Mouse (Mus musculus) intestine, postnatal 0 days (tissue): Measurements from ENCODE around the gene Otulinl. TPM values are rescaled to one million over a fixed set of nuclear protein-coding genes. Genes with fewer than 3 reads are reported as not detected.
"Not testable (repeated sequence)": the region's sequence is repeated elsewhere in the genome, so short reads cannot be mapped to it uniquely, and the experiment has no call there.

Experiments used
- ATAC-seq: fragments of 200-750 bp; cut with Nextera tagmentation; 2 replicates; pipeline ENCODE4 v1.8.0; 2017; ENCODE audit warnings: mild to moderate bottlenecking, moderate TSS enrichment, moderate library complexity
- H3K27ac ChIP-seq: fragments of 300-500 bp; sonication (generic); 2 replicates; pipeline ENCODE4 v1.5.1; 2014; ENCODE audit warnings: mild to moderate bottlenecking, low read depth, low read length, moderate library complexity
- H3K27me3 ChIP-seq: fragments of 300-500 bp; sonication (generic); replicated peaks from 2 replicates; pipeline ENCODE4 v1.6.1; 2014; ENCODE audit warnings: low read length, mixed read lengths; ENCODE audit not compliant: control insufficient read depth, insufficient read depth
- H3K36me3 ChIP-seq: fragments of 300-500 bp; sonication (generic); 2 replicates; pipeline ENCODE4 v1.6.1; 2014; ENCODE audit warnings: mild to moderate bottlenecking, moderate library complexity; ENCODE audit not compliant: control insufficient read depth, insufficient read depth
- H3K4me1 ChIP-seq: fragments of 300-500 bp; sonication (generic); replicated peaks from 2 replicates; pipeline ENCODE4 v1.6.1; 2014; ENCODE audit warnings: antibody characterized with exemption, low read length, mixed read lengths; ENCODE audit not compliant: control insufficient read depth, insufficient read depth
- H3K4me2 ChIP-seq: fragments of 300-500 bp; sonication (generic); replicated peaks from 2 replicates; pipeline ENCODE4 v1.6.1; 2014; ENCODE audit warnings: low read depth, mild to moderate bottlenecking, moderate library complexity
- H3K4me3 ChIP-seq: fragments of 300-500 bp; sonication (generic); 2 replicates; pipeline ENCODE4 v1.5.1; 2014; ENCODE audit warnings: low read depth, low read length
- H3K9ac ChIP-seq: fragments of 300-500 bp; sonication (generic); 2 replicates; pipeline ENCODE4 v1.6.1; 2014; ENCODE audit warnings: mild to moderate bottlenecking, low read depth, low read length
- H3K9me3 ChIP-seq: fragments of 300-500 bp; sonication (generic); 2 replicates; pipeline ENCODE4 v1.6.1; 2016; ENCODE audit warnings: mixed run types; ENCODE audit not compliant: control insufficient read depth
- CTCF ChIP-seq: sonication (generic); IDR thresholded peaks from 2 replicates; pipeline ENCODE4 v1.5.1; 2016; ENCODE audit warnings: low read depth, mild to moderate bottlenecking, control low read depth, antibody characterized with exemption, moderate library complexity
- WGBS: fragments of 180-500 bp; shearing (Covaris S2); extraction: QIAGEN DNeasy Blood & Tissue Kit; methylation state at CpG from one replicate; pipeline ENCODE4 v1.1.7; 2014; 5-methylcytosine and 5-hydroxymethylcytosine counted together
- polyA plus RNA-seq: library from polyadenylated mRNA; unstranded; fragments of >200 nt; fragmentation: Nextera tagmentation; extraction: Ambion mirVana; gene quantifications from 2 replicates; pipeline ENCODE4 v1.2.1, GENCODE M21; 2015

Otulinl gene
- 8.9 and 9.0 TPM in 2 replicates for polyA plus RNA-seq

- Histone ChIP-seq H3K27ac (no peak within 1 kb of the TSS), H3K36me3 (no peaks in the 10 kb centered on the region), H3K9ac (peak within 1 kb of the TSS; percentile 58), H3K27me3 (0 out of 2 replicates have a peak, but pooled peaks cover 4% of the 10 kb centered on the region), H3K4me1 (peaks cover 6% of the 10 kb centered on the region), H3K4me2 (peak within 1 kb of the TSS; percentile 97), H3K4me3 (peak within 1 kb of the TSS; percentile 63), H3K9me3 (no peaks in the 10 kb centered on the region)
- WGBS: 2% methylated on average over 59 of the region's 59 CpGs
- peak; percentile 97 for ATAC-seq
- TF ChIP-seq CTCF: peak; percentile 22; the same call in 1 of the 2 replicates
These were observed at the start of gene Otulinl for GRCm38 (mm10) chr15:27681419-27682187. Gene Otulinl, minus strand, starts transcription at chr15:27681579.

DNA sequence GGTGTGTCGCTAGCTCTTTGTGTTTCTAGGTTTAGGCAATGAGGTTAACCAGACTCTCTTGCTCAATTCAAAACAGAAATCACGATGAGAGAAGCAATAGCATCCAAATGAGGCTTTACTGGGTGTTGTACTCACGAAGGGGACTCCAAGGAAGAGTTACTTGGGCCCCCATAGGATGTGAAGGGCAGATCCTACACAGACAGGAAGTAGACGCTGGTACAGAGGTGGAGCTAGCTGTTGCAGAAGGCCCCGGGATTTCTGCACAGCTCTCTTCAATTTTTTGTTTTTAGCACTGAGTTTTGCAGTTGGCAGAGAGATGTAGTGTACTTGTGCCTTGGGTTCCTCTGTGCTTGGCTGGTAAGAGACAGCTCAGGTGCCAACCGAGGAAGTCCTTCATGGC is 44.8 kb upstream of the Otulinl start:
- WGBS: 75% methylated on average over 6 of the region's 6 CpGs
- ATAC-seq: no peak
- no peak overlapping the region for H3K4me2 ChIP-seq

GRCm38 (mm10) chr15:27724796-27725680 is 43.7 kb upstream of the Otulinl start:
- 0 out of 2 replicates have a peak, but pooled peaks have one; percentile 6 for ATAC-seq
- no peaks in the 10 kb centered on the region for H3K27me3 ChIP-seq
- no peak overlapping the region for H3K9ac ChIP-seq
- H3K4me2 ChIP-seq: no peak overlapping the region
- TF ChIP-seq CTCF: no peak
- no peaks in the 10 kb centered on the region for H3K9me3 ChIP-seq
- H3K4me1 ChIP-seq: no peaks in the 10 kb centered on the region; the same call in 1 of the 2 replicates
- no peak overlapping the region for H3K4me3 ChIP-seq
- no peaks in the 10 kb centered on the region for H3K36me3 ChIP-seq
- WGBS: 52% methylated on average over 9 of the region's 9 CpGs
- H3K27ac ChIP-seq: 0 out of 2 replicates have a peak overlapping the region, but pooled peaks have one; percentile 3

More for the DNA sequence above, 44.8 kb upstream of the Otulinl start:
- TF ChIP-seq CTCF: no peak
- no peaks in the 10 kb centered on the region for H3K36me3 ChIP-seq
- no peak overlapping the region for H3K4me3 ChIP-seq
- no peak overlapping the region for H3K27ac ChIP-seq
- H3K4me1 ChIP-seq: no peaks in the 10 kb centered on the region; the same call in 1 of the 2 replicates
- no peaks in the 10 kb centered on the region for H3K9me3 ChIP-seq
- no peaks in the 10 kb centered on the region for H3K27me3 ChIP-seq
- no peak overlapping the region for H3K9ac ChIP-seq

DNA sequence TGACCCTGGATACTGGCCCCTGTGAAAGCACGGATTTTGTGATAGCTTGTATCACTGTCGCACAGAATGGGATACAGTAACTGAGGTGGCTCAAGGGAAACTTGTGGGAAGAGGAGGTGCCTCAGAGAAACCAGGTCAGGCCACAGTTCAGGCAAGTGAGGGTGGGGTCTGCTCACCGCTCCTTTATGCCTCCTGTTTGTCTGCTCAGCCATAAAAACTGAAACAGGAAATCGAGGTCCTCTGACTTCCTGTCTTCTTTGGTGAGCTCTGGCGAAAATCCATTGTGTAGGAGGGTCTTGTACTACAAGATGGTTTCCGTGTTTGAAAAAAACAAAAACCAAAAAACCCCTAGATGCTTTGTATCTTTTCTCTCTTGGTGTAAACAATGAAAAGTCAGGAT is 42.9 kb upstream of the Otulinl start:
- no peak for TF ChIP-seq CTCF
- Histone ChIP-seq H3K27me3 (no peaks in the 10 kb centered on the region), H3K36me3 (no peaks in the 10 kb centered on the region), H3K4me1 (peaks cover 3% of the 10 kb centered on the region; the same call in 1 of the 2 replicates), H3K9ac (no peak overlapping the region), H3K27ac (no peak overlapping the region), H3K9me3 (no peaks in the 10 kb centered on the region), H3K4me3 (no peak overlapping the region), H3K4me2 (no peak overlapping the region)
- ATAC-seq: peak; percentile 28; the same call in 1 of the 2 replicates
- 54% methylated on average over 6 of the region's 6 CpGs for whole genome bisulfite sequencing

GRCm38 (mm10) chr15:27723746-27724145 is 42.4 kb upstream of the Otulinl start:
- H3K9me3 ChIP-seq: no peaks in the 10 kb centered on the region
- no peak overlapping the region for H3K27ac ChIP-seq
- no peak for TF ChIP-seq CTCF
- ATAC-seq: 0 out of 2 replicates have a peak, but pooled peaks have one; percentile 39
- H3K27me3 ChIP-seq: no peaks in the 10 kb centered on the region
- H3K4me2 ChIP-seq: no peak overlapping the region
- H3K4me3 ChIP-seq: no peak overlapping the region
- no peaks in the 10 kb centered on the region for H3K36me3 ChIP-seq
- WGBS: 40% methylated on average over 6 of the region's 6 CpGs
- no peak overlapping the region for H3K9ac ChIP-seq
- H3K4me1 ChIP-seq: peaks cover 5% of the 10 kb centered on the region; the same call in 1 of the 2 replicates

GRCm38 (mm10) chr15:27720297-27720696 is 38.9 kb upstream of the Otulinl start:
- H3K9ac ChIP-seq: not testable (repeated sequence)
- 72% methylated on average over 8 of the region's 8 CpGs for WGBS

More at GRCm38 (mm10) chr15:27720297-27720696, 38.9 kb upstream of the Otulinl start:
- not testable (repeated sequence) for H3K9me3 ChIP-seq, H3K27me3 ChIP-seq, H3K4me3 ChIP-seq, H3K27ac ChIP-seq, H3K36me3 ChIP-seq, ATAC-seq, H3K4me1 ChIP-seq, H3K4me2 ChIP-seq
